In the genomic region with DNA sequence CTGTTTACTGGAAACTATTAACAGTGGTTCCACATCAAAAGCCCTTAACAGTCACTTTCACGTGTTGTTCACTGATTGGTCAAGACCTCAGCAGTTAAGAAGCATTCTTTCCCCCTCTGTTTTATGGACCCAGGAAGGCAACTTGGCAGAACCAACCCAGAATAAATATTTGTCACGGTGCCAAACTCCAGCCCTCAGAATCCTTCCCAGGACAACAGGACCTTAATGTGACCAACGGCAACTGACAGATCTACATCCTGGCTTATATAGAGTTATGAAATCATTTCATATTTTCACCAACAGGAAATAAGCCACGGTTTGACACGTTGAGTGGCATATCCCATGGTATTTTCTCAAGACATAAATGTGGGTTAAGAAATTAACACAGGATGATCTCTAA, we compare ENCODE assay signal across 23 mouse cellular contexts. TPM values are rescaled to one million over a fixed set of nuclear protein-coding genes. Genes with fewer than 3 reads are reported as not detected.
"Had no signal": no experiment of that assay in that cellular context is flagged by ENCODE, and none has a peak within 500 bp of the region (broad histone marks: within the 10 kb centered on the region; RNA-seq: fewer than 3 reads in every experiment).

No protein-coding gene starts in this region.

- H3K4me3 ChIP-seq: intestine, embryonic 15.5 days; kidney, embryonic 15.5 days; limb, embryonic 12.5 days; limb, embryonic 15.5 days; lung, embryonic 15.5 days; megakaryocyte, embryonic 14.5 days; midbrain, embryonic 10.5 days; midbrain, embryonic 13.5 days; myocyte; neural tube, embryonic 13.5 days had no signal

- DNase-seq: kidney, adult 18-20 months; layer of hippocampus, postnatal 36 days; left cerebral cortex, postnatal 4 days; liver, postnatal 0 days; lung, postnatal 36 days; retina, postnatal 1 day; thymus, adult 18-20 months; thymus, postnatal 36 days had no signal

- H3K36me3 ChIP-seq: intestine, embryonic 15.5 days; kidney, embryonic 15.5 days; limb, embryonic 12.5 days; limb, embryonic 15.5 days; lung, embryonic 15.5 days; midbrain, embryonic 10.5 days; midbrain, embryonic 13.5 days; neural tube, embryonic 13.5 days had no signal

- H3K27ac ChIP-seq: intestine, embryonic 15.5 days; kidney, embryonic 15.5 days; limb, embryonic 12.5 days; limb, embryonic 15.5 days; liver, embryonic 14.5 days; lung, embryonic 15.5 days; midbrain, embryonic 10.5 days; midbrain, embryonic 13.5 days; neural tube, embryonic 13.5 days had no signal

- ATAC-seq: intestine, embryonic 15.5 days; liver, postnatal 0 days; midbrain, embryonic 13.5 days; midbrain, embryonic 16.5 days had no signal

- H3K9ac ChIP-seq: intestine, embryonic 15.5 days; kidney, embryonic 15.5 days; limb, embryonic 12.5 days; limb, embryonic 15.5 days; liver, embryonic 14.5 days; liver, postnatal 0 days; lung, embryonic 15.5 days; midbrain, embryonic 13.5 days; neural tube, embryonic 13.5 days had no signal

- H3K27me3 ChIP-seq: intestine, embryonic 15.5 days; kidney, embryonic 15.5 days; limb, embryonic 12.5 days; limb, embryonic 15.5 days; lung, embryonic 15.5 days; megakaryocyte, embryonic 14.5 days; midbrain, embryonic 13.5 days; neural tube, embryonic 13.5 days had no signal

- H3K9me3 ChIP-seq: intestine, embryonic 15.5 days; kidney, embryonic 15.5 days; limb, embryonic 12.5 days; limb, embryonic 15.5 days; lung, embryonic 15.5 days; megakaryocyte, embryonic 14.5 days; midbrain, embryonic 10.5 days; midbrain, embryonic 13.5 days; neural tube, embryonic 13.5 days had no signal

- H3K4me1 ChIP-seq: intestine, embryonic 15.5 days; limb, embryonic 15.5 days; midbrain, embryonic 10.5 days had no signal

- H3K4me2 ChIP-seq: intestine, embryonic 15.5 days; kidney, embryonic 15.5 days; limb, embryonic 12.5 days; limb, embryonic 15.5 days; liver, embryonic 11.5 days; lung, embryonic 15.5 days; midbrain, embryonic 13.5 days; neural tube, embryonic 13.5 days had no signal

RNA-seq across cellular contexts. Expression of a gene that starts 46.6 kb away (rescaled TPM):
- total RNA-seq: monocyte, adult 5-6 weeks; neutrophil, adult 5-6 weeks had no signal

RNA-seq across cellular contexts. Expression of a gene that starts 46.7 kb away (rescaled TPM):
- total RNA-seq: monocyte, adult 5-6 weeks; neutrophil, adult 5-6 weeks had no signal
